Mouse (Mus musculus) kidney, embryonic 15.5 days (tissue): ENCODE measurements around the gene Gan. TPM values are rescaled to one million over a fixed set of nuclear protein-coding genes. Genes with fewer than 3 reads are reported as not detected.

ENCODE experiments used
- ATAC-seq: fragments of 200-750 bp; cut with Nextera tagmentation; replicated peaks from 2 replicates; pipeline ENCODE4 v1.8.0; 2017; ENCODE audit warnings: moderate TSS enrichment; ENCODE audit not compliant: low FRiP score
- H3K27ac ChIP-seq: fragments of 300-500 bp; sonication (generic); 2 replicates; pipeline ENCODE4 v1.5.1; 2015; ENCODE audit warnings: mild to moderate bottlenecking, inconsistent platforms
- H3K27me3 ChIP-seq: fragments of 300-500 bp; sonication (generic); 2 replicates; pipeline ENCODE4 v1.6.1; 2015; ENCODE audit warnings: inconsistent platforms
- H3K36me3 ChIP-seq: fragments of 300-500 bp; sonication (generic); 2 replicates; pipeline ENCODE4 v1.6.1; 2015; ENCODE audit warnings: inconsistent platforms
- H3K4me1 ChIP-seq: fragments of 300-500 bp; sonication (generic); 2 replicates; pipeline ENCODE4 v1.6.1; 2015; ENCODE audit warnings: inconsistent platforms
- H3K4me2 ChIP-seq: fragments of 300-500 bp; sonication (generic); 2 replicates; pipeline ENCODE4 v1.6.1; 2015; ENCODE audit warnings: moderate library complexity, mild to moderate bottlenecking, inconsistent platforms
- H3K4me3 ChIP-seq: fragments of 300-500 bp; sonication (generic); replicated peaks from 2 replicates; pipeline ENCODE4 v1.5.1; 2015; ENCODE audit warnings: mild to moderate bottlenecking, inconsistent platforms
- H3K9ac ChIP-seq: fragments of 300-500 bp; sonication (generic); 2 replicates; pipeline ENCODE4 v1.6.1; 2015; ENCODE audit warnings: mild to moderate bottlenecking, inconsistent platforms
- H3K9me3 ChIP-seq: fragments of 300-500 bp; sonication (generic); replicated peaks from 2 replicates; pipeline ENCODE4 v1.6.1; 2016; ENCODE audit warnings: inconsistent platforms
- WGBS: fragments of 180-500 bp; shearing (Covaris S2); methylation state at CpG from one replicate; pipeline ENCODE4 v1.1.7; 2015; ENCODE audit warnings: mixed read lengths; 5-methylcytosine and 5-hydroxymethylcytosine counted together
- polyA plus RNA-seq: library from polyadenylated mRNA; unstranded; fragments of >200 nt; fragmentation: Nextera tagmentation; extraction: Ambion mirVana; gene quantifications from 2 replicates; pipeline ENCODE4 v1.2.1, GENCODE M21; 2015

The Gan gene
- polyA plus RNA-seq = 1.9 TPM in 2 replicates

DNA sequence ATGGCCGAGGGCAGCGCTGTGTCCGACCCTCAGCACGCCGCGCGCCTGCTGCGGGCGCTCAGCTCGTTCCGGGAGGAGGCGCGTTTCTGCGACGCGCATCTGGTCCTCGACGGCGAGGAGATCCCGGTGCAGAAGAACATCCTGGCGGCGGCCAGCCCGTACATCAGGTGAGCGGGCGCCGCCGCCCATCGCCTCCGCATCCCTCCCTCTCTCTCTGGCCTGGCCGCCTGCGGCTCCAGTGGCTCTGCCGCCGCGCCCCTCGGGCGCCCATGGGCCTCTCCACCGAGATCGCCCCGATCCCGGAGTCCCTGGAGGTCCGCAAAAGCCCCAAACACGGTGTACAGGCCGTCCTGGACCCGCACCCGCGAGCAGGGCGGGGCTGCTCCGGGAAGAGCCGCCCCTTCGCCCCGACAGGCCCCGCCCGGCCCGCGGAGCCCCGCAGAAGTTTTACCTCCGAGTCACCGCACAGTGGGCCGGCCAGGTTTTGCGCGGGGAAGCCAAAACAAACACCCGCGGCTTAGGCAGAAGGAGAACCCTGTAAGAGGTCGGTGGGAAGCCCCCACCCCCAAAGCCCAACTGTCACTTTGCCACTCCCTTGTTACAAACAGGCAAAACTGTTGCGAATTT lies at the start of gene Gan:
Gan (plus strand) TSS at position 1 of the 627 bp plus-strand sequence.
- no peaks in the 10 kb centered on the region for H3K27me3 ChIP-seq
- H3K36me3 ChIP-seq = no peaks in the 10 kb centered on the region
- peak within 1 kb of the TSS; percentile 97 for H3K4me3 ChIP-seq
- no peaks in the 10 kb centered on the region for H3K9me3 ChIP-seq
- ATAC-seq = peak; percentile 74
- peak within 1 kb of the TSS; percentile 94 for H3K9ac ChIP-seq
- peak within 1 kb of the TSS; percentile 89 for H3K27ac ChIP-seq
- H3K4me1 ChIP-seq = peaks cover 35% of the 10 kb centered on the region
- peak within 1 kb of the TSS; percentile 93 for H3K4me2 ChIP-seq
- under 1% methylated on average over 65 of the region's 65 CpGs for WGBS

DNA sequence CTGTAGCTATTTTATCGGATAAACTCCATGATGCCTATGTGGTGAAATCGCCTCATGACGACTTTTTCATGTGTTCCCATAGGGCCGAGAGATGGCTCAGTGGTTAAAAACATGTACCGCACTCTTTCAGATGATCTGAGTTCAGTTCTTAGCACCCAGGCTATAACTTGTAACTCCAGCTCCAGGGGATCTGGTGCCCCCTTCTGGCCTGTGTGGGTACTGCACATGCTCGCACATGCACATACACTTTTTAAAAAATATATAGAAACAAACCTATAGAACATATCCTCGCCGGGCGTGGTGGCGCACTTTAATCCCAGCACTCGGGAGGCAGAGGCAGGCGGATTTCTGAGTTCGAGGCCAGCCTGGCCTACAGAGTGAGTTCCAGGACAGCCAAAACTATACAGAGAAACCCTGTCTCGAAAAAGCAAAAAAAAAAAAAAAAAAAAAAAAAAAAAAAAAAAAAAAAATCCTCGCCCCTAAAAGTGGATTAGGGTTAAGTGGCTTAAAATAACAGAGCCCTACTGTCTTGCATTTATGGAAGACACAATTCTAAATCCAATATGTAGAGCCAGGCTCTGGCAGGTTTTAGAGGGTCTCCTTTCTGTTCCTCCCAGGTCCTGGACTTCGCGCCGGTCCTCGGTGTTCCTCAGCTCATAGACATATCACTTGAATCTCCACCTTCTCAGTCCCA lies 48.8 kb upstream of the Gan start:
- no peak overlapping the region for H3K27ac ChIP-seq
- ATAC-seq = no peak
- H3K27me3 ChIP-seq = no peaks in the 10 kb centered on the region
- no peaks in the 10 kb centered on the region for H3K36me3 ChIP-seq
- H3K4me1 ChIP-seq = 0 out of 2 replicates have a peak, but pooled peaks cover 6% of the 10 kb centered on the region
- H3K9ac ChIP-seq = no peak overlapping the region
- 92% methylated on average over 19 of the region's 19 CpGs for WGBS
- no peak overlapping the region for H3K4me2 ChIP-seq
- no peaks in the 10 kb centered on the region for H3K9me3 ChIP-seq
- no peak overlapping the region for H3K4me3 ChIP-seq

DNA sequence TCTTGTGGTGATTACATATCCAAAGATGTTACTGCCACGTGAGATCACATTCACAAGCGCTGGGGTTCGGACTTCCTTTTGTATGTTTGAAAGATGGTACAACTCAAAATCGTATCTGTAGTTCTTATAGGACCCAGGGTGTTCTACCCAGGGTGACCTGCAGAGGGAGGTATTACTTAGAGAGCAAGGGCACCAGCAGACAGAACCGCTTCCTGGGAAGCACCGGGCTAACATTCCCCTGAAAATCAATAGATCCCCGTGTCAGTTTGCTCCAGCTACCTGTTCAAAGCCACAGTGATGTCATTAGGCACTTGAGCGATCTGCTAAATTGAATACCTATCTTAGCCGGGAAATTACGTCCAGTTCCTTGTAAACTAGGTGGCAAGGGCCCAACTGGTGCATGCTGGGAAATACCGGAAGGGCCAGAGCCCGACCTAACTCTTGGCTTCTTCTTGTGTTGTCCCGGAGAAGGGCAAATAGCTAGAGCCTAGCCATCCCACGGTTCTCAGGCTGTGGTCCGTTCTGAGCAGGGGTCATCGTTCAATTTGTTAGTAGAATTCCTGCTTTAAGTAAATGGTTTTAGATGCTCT lies 48.0 kb upstream of the Gan start:
- Histone ChIP-seq H3K9me3 (no peaks in the 10 kb centered on the region), H3K9ac (no peak overlapping the region), H3K27me3 (no peaks in the 10 kb centered on the region), H3K4me2 (no peak overlapping the region), H3K4me3 (no peak overlapping the region), H3K4me1 (0 out of 2 replicates have a peak, but pooled peaks cover 6% of the 10 kb centered on the region), H3K27ac (no peak overlapping the region), H3K36me3 (no peaks in the 10 kb centered on the region)
- 53% methylated on average over 16 of the region's 16 CpGs for WGBS
- no peak for ATAC-seq

DNA sequence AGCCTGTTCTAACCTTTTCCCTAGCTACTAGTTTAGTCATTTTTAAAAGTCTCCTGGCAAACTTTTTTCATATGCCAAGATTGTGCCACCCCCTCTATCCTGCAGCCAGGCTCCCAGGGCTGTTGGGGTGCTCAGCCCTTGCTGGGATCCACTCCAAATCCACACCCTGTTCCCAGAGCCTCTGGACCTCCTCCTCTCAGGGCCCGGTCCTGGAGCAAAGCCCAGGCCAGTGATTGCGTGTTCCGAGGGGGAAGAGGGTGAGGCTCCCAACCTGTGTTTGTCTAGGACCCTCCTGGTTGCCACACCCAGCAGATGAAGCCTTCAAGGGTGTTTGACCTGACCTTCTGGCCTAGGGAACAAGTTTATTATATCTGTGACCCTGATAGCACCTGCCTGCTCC lies 46.3 kb upstream of the Gan start:
- H3K27me3 ChIP-seq = no peaks in the 10 kb centered on the region
- H3K4me1 ChIP-seq = peaks cover 17% of the 10 kb centered on the region
- 82% methylated on average over 3 of the region's 3 CpGs for WGBS
- no peak for ATAC-seq
- no peaks in the 10 kb centered on the region for H3K9me3 ChIP-seq
- H3K27ac ChIP-seq = no peak overlapping the region
- no peaks in the 10 kb centered on the region for H3K36me3 ChIP-seq
- H3K9ac ChIP-seq = no peak overlapping the region
- H3K4me3 ChIP-seq = no peak overlapping the region
- H3K4me2 ChIP-seq = no peak overlapping the region

DNA sequence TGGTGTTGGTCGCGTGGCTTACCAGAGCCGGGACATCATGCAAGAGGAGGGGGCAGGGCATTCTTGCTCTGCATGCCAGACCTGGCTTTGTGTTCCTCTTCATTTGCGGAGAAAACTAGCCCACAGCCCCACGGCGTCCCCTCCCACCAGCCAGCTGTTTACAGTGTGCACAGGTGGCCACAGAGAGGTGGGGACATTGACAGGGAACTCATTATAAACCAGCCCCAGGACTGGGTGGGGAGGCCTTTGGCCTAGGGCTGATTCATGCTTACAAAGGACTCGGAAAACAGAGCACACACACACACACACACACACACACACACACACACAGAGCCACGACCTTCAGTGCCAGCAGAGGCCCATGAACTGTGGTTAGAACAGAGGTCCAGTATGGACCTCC lies 45.7 kb upstream of the Gan start:
- Histone ChIP-seq H3K9me3 (no peaks in the 10 kb centered on the region), H3K36me3 (no peaks in the 10 kb centered on the region), H3K9ac (no peak overlapping the region), H3K4me2 (no peak overlapping the region), H3K27ac (no peak overlapping the region), H3K4me1 (peaks cover 17% of the 10 kb centered on the region), H3K4me3 (no peak overlapping the region), H3K27me3 (no peaks in the 10 kb centered on the region)
- WGBS = 62% methylated on average over 8 of the region's 8 CpGs
- no peak; the same call in 1 of the 2 replicates for ATAC-seq

DNA sequence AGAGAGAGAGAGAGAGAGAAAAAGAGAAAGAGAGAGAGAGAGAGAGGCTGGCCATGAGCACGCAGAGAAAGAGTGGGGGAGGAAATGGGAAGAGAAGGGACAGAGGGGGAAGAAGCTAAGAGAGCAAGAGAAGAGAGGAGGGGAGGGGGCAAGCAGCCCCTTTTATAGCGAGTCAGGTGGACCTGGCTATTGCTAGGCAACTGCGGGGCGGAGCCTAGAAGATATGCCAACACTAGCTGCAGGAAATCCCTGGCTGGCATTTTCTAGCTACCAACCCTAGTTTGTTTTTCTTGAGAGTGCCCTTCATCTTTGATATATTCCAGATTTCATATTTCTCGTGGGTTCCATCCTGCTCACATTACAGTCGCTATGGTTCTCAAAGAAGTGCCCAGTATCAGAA lies 42.8 kb upstream of the Gan start:
- H3K4me3 ChIP-seq = no peak overlapping the region
- H3K4me1 ChIP-seq = peaks cover 19% of the 10 kb centered on the region
- no peak overlapping the region for H3K27ac ChIP-seq
- no peaks in the 10 kb centered on the region for H3K36me3 ChIP-seq
- no peaks in the 10 kb centered on the region for H3K27me3 ChIP-seq
- no peak overlapping the region for H3K9ac ChIP-seq
- no peaks in the 10 kb centered on the region for H3K9me3 ChIP-seq
- no peak for ATAC-seq
- H3K4me2 ChIP-seq = peak overlapping the region; percentile 36; the same call in 1 of the 2 replicates
- 40% methylated on average over 6 of the region's 6 CpGs for WGBS

DNA sequence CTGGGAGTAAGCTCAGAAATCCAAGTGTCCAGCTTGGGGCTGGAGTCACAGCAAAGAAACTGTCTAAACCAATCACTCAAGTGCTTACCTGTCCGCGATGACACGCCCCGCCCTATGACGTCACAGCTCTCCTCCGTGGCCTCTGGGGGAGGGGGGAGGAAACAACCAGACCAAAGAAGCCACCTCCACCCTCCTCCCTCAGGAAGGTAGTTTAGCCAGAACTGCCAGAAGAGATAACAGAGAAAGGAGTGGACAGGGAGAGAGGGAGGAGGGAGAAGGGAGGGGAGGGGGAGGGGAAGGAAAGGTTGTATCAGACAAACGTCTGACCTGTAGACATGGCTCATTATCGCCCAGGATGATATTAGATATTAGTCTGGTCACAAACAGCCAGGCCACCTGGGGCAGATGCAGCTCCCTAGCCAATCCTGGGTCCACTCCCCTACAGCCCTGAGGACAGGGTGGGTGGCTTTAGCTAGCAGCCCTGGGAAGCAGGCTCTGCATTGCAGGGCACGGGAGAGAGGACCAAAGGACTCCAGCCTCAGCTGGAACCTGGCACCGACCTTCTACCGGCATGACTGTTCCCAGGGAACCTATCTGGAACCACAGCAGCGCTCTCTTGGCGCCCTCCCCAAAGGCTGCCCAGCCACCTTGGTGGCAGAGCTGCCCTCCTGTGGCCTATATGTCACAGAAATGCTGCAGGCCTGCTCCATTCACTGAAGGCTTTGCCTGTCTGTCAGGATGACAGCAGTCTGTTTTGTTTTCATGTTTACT lies 42.1 kb upstream of the Gan start:
- no peak overlapping the region for H3K9ac ChIP-seq
- H3K27me3 ChIP-seq = no peaks in the 10 kb centered on the region
- H3K4me2 ChIP-seq = peak overlapping the region; percentile 36
- no peak overlapping the region for H3K27ac ChIP-seq
- 0 out of 2 replicates have a peak, but pooled peaks have one; percentile 43 for ATAC-seq
- H3K36me3 ChIP-seq = no peaks in the 10 kb centered on the region
- 14% methylated on average over 13 of the region's 13 CpGs for WGBS
- peaks cover 19% of the 10 kb centered on the region for H3K4me1 ChIP-seq
- H3K4me3 ChIP-seq = peak overlapping the region; percentile 13; the same call in 1 of the 2 replicates
- H3K9me3 ChIP-seq = no peaks in the 10 kb centered on the region

DNA sequence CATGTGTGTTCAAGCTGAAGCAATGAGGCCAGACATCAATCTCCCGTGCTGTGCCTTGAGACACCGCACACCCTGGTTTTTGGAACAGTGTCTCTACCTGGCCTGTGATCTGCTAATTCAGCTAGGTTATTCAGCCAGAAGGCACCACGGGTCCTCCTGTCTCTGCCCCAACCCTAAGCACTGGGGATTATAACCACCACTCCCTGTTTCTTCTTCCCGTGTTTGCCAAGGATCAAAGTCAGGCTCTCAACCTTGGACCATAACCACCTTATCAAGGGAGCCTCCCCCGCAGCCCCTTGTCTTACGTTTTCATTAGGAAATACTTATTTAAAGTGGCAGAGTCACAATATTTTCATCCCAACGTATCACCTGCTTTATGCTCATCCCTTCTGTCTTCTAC lies 41.4 kb upstream of the Gan start:
- peaks cover 19% of the 10 kb centered on the region for H3K4me1 ChIP-seq
- H3K27ac ChIP-seq = no peak overlapping the region
- no peak overlapping the region for H3K9ac ChIP-seq
- H3K36me3 ChIP-seq = no peaks in the 10 kb centered on the region
- 64% methylated on average over 7 of the region's 7 CpGs for WGBS
- H3K4me2 ChIP-seq = no peak overlapping the region
- no peaks in the 10 kb centered on the region for H3K27me3 ChIP-seq
- H3K9me3 ChIP-seq = no peaks in the 10 kb centered on the region
- no peak overlapping the region for H3K4me3 ChIP-seq
- ATAC-seq = no peak

DNA sequence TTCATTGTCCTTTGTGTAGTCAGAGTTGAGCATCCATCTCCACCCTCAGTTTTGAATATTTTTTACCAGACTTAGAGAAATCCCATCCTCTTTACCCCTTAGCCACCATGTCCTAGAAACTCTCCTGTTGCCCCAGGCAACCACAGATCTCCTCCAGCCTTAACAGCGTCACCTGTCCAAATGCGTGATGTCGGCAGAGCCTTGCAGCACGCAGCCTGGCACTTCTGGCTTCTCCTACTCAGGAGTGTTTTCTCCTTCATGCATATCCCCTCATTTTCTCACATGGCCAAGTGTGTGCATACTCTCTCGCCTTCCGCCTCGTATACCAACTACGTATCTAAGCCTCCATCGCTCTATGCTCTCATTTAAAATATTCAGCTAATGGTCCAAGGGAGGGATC lies 39.5 kb upstream of the Gan start:
- Histone ChIP-seq H3K27ac (no peak overlapping the region), H3K27me3 (no peaks in the 10 kb centered on the region), H3K9ac (no peak overlapping the region), H3K36me3 (no peaks in the 10 kb centered on the region), H3K4me2 (no peak overlapping the region), H3K4me1 (peaks cover 13% of the 10 kb centered on the region), H3K9me3 (no peaks in the 10 kb centered on the region), H3K4me3 (no peak overlapping the region)
- 89% methylated on average over 9 of the region's 9 CpGs for WGBS
- ATAC-seq = no peak

DNA sequence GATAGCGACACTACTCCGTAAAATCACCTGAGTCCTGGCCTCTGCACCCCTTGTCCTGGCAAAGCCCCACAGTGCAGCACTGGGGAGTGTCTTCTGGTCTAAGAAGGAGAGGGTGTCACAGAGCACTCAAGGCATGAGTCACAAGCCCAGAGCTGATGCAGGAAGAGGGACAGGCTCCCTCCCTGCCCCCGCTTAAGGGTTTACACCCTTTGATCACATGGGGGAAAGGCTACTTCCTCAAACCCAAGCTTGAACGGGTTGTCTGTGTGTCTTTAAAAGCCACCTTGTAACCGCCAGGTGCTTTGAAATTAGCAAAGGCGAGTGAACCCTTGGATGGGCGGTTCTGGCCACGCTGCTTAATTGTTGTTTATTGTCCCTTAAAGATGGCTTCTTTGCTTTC lies 36.7 kb upstream of the Gan start:
- Histone ChIP-seq H3K4me3 (no peak overlapping the region), H3K4me1 (0 out of 2 replicates have a peak, but pooled peaks cover 2% of the 10 kb centered on the region), H3K9ac (no peak overlapping the region), H3K27me3 (no peaks in the 10 kb centered on the region), H3K27ac (no peak overlapping the region), H3K36me3 (no peaks in the 10 kb centered on the region), H3K9me3 (no peaks in the 10 kb centered on the region), H3K4me2 (no peak overlapping the region)
- WGBS = 46% methylated on average over 8 of the region's 8 CpGs
- ATAC-seq = 0 out of 2 replicates have a peak, but pooled peaks have one; percentile 40

DNA sequence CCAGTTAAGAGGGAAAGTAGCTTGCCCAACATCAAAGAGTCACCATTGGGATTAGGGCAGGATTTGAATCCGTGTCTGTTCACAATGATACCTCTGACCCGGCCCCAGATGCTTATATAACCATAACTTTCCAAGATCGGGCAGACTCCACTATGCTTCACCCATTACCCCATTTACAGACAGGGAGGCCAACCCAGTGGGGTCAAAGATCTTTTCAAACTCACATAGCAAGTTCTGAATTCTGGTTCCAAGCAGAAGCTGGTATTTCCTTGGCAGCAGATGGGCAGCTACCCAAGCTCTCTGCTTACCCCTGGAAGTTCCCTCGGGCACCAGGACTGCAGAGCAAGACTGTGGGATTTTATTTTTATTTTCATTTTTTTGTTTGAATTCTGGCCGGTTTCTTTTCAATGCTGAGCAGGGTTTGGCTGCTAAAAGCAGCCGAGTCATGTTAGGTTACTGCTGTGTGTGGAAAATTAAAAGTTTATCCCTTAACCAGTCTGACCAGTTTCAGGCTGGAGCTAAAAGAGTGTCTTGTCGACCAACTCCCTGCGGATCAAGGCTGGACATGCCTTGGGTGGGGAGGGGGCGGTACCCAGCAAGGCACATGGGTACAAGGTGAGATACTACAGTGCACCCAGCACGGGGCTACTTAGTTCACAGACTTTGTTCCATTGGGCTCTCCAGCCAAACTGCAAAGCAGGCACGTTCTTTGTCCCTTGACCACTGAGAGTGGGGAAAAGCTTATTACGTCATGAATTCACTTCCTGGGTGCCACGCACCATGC lies 33.9 kb upstream of the Gan start:
- Histone ChIP-seq H3K27ac (no peak overlapping the region), H3K4me2 (no peak overlapping the region), H3K9ac (no peak overlapping the region), H3K4me1 (no peaks in the 10 kb centered on the region), H3K27me3 (no peaks in the 10 kb centered on the region; the same call in 1 of the 2 replicates), H3K9me3 (no peaks in the 10 kb centered on the region), H3K4me3 (no peak overlapping the region), H3K36me3 (no peaks in the 10 kb centered on the region)
- ATAC-seq = 0 out of 2 replicates have a peak, but pooled peaks have one; percentile 40
- 77% methylated on average over 13 of the region's 13 CpGs for WGBS
